Mouse (Mus musculus) lung, postnatal 0 days (tissue): ENCODE measurements around the gene Fam184a.

Experiments used
- CTCF ChIP-seq: IDR thresholded peaks from 2 replicates; pipeline ENCODE4 v1.5.1; 2016; ENCODE audit warnings: antibody characterized with exemption, mild to moderate bottlenecking
- EP300 ChIP-seq: IDR thresholded peaks from 2 replicates; pipeline ENCODE4 v1.6.1; 2016; ENCODE audit warnings: antibody characterized with exemption, mild to moderate bottlenecking, control low read depth

DNA sequence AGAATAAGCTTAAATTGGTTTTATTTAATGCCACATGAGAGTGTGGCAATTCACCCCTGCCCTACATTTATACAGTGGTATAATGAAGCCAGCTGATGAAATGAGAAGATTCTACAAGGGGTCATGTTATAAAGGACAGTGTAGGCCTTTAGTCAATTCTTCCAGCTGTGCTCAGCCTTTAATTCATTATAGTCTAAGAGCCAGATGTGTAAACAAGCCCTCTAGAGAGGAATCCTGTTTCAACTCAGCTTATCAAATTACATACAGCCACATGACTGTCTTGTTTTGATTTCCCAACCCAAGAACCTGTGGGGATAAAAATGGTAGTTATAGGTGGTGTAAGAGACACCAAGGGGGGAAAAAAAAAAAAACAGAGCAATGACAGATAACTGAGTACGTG lies 22.0 kb downstream of the Fam184a start:
- TF ChIP-seq CTCF (no peak), EP300 (no peak)
